Mouse (Mus musculus): ENCODE data around the gene Pcnx. TPM values are rescaled to one million over a fixed set of nuclear protein-coding genes. Genes with fewer than 3 reads are reported as not detected.

Pcnx gene
- polyA plus RNA-seq, 1 experiment = 11.5 TPM

- Histone ChIP-seq H3K27me3 (replicated peaks) (peaks cover 12% of the 10 kb centered on the region), H3K9me3 (no peaks in the 10 kb centered on the region), H3K4me1 (peaks cover 64% of the 10 kb centered on the region), H3K36me3 (replicated peaks; ENCODE audit: low read length) (peaks cover 12% of the 10 kb centered on the region), H3K4me3 (replicated peaks) (peak overlapping the region; percentile 99)
- TF ChIP-seq GATA1 (IDR thresholded peaks at IDR 0.05; ENCODE audit: borderline replicate concordance, low read length) = no peak
- TF ChIP-seq FLI1 (IDR thresholded peaks at IDR 0.05; ENCODE audit: low read length) = no peak
These were observed 2.6 kb downstream of the Pcnx start for GRCm38 (mm10) chr12:81862351-81862802.

- H3K4me3 ChIP-seq (replicated peaks) = no peak overlapping the region
- peaks cover 2% of the 10 kb centered on the region for H3K27me3 ChIP-seq (replicated peaks)
- H3K4me1 ChIP-seq = peaks cover 79% of the 10 kb centered on the region
- H3K36me3 ChIP-seq (replicated peaks; ENCODE audit: low read length) = peaks cover 18% of the 10 kb centered on the region
- no peaks in the 10 kb centered on the region for H3K9me3 ChIP-seq
- no peak for TF ChIP-seq FLI1 (IDR thresholded peaks at IDR 0.05; ENCODE audit: low read length)
- TF ChIP-seq GATA1 (IDR thresholded peaks at IDR 0.05; ENCODE audit: borderline replicate concordance, low read length) = no peak
These were observed 4.1 kb downstream of the Pcnx start for GRCm38 (mm10) chr12:81863949-81864348.

- Histone ChIP-seq H3K36me3 (replicated peaks; ENCODE audit: low read length) (peaks cover 18% of the 10 kb centered on the region), H3K27me3 (replicated peaks) (no peaks in the 10 kb centered on the region), H3K9me3 (no peaks in the 10 kb centered on the region), H3K4me3 (replicated peaks) (no peak overlapping the region), H3K4me1 (peaks cover 87% of the 10 kb centered on the region)
- TF ChIP-seq FLI1 (IDR thresholded peaks at IDR 0.05; ENCODE audit: low read length) (no peak), GATA1 (IDR thresholded peaks at IDR 0.05; ENCODE audit: borderline replicate concordance, low read length) (no peak)
These were observed 5.4 kb downstream of the Pcnx start for GRCm38 (mm10) chr12:81865183-81865582.

- TF ChIP-seq FLI1 (IDR thresholded peaks at IDR 0.05; ENCODE audit: low read length) (no peak), GATA1 (IDR thresholded peaks at IDR 0.05; ENCODE audit: borderline replicate concordance, low read length) (no peak)
- H3K9me3 ChIP-seq = no peaks in the 10 kb centered on the region
- no peak overlapping the region for H3K4me3 ChIP-seq (replicated peaks)
- peaks cover 93% of the 10 kb centered on the region for H3K4me1 ChIP-seq
- peaks cover 18% of the 10 kb centered on the region for H3K36me3 ChIP-seq (replicated peaks; ENCODE audit: low read length)
- H3K27me3 ChIP-seq (replicated peaks) = no peaks in the 10 kb centered on the region
These were observed 7.5 kb downstream of the Pcnx start for GRCm38 (mm10) chr12:81867316-81867715.

GRCm38 (mm10) chr12:81869205-81869940 is 9.6 kb downstream of the Pcnx start:
- Histone ChIP-seq H3K36me3 (replicated peaks; ENCODE audit: low read length) (peaks cover 18% of the 10 kb centered on the region), H3K4me1 (peaks cover 89% of the 10 kb centered on the region), H3K27me3 (replicated peaks) (no peaks in the 10 kb centered on the region), H3K4me3 (replicated peaks) (peak overlapping the region; percentile 72), H3K9me3 (no peaks in the 10 kb centered on the region)
- TF ChIP-seq GATA1 (IDR thresholded peaks at IDR 0.05; ENCODE audit: borderline replicate concordance, low read length) = no peak
- no peak for TF ChIP-seq FLI1 (IDR thresholded peaks at IDR 0.05; ENCODE audit: low read length)

GRCm38 (mm10) chr12:81873345-81873744 is 13.5 kb downstream of the Pcnx start:
- peaks cover 73% of the 10 kb centered on the region for H3K4me1 ChIP-seq
- no peaks in the 10 kb centered on the region for H3K9me3 ChIP-seq
- TF ChIP-seq FLI1 (IDR thresholded peaks at IDR 0.05; ENCODE audit: low read length) = no peak
- no peak for TF ChIP-seq GATA1 (IDR thresholded peaks at IDR 0.05; ENCODE audit: borderline replicate concordance, low read length)
- no peaks in the 10 kb centered on the region for H3K27me3 ChIP-seq (replicated peaks)
- no peak overlapping the region for H3K4me3 ChIP-seq (replicated peaks)
- peaks cover 3% of the 10 kb centered on the region for H3K36me3 ChIP-seq (replicated peaks; ENCODE audit: low read length)

GRCm38 (mm10) chr12:81880161-81880560 is 20.3 kb downstream of the Pcnx start:
- no peak overlapping the region for H3K4me3 ChIP-seq (replicated peaks)
- no peaks in the 10 kb centered on the region for H3K27me3 ChIP-seq (replicated peaks)
- no peaks in the 10 kb centered on the region for H3K9me3 ChIP-seq
- peaks cover 2% of the 10 kb centered on the region for H3K36me3 ChIP-seq (replicated peaks; ENCODE audit: low read length)
- no peak for TF ChIP-seq GATA1 (IDR thresholded peaks at IDR 0.05; ENCODE audit: borderline replicate concordance, low read length)
- no peak for TF ChIP-seq FLI1 (IDR thresholded peaks at IDR 0.05; ENCODE audit: low read length)
- H3K4me1 ChIP-seq = peaks cover 42% of the 10 kb centered on the region

- no peak for TF ChIP-seq GATA1 (IDR thresholded peaks at IDR 0.05; ENCODE audit: borderline replicate concordance, low read length)
- TF ChIP-seq FLI1 (IDR thresholded peaks at IDR 0.05; ENCODE audit: low read length) = no peak
- H3K36me3 ChIP-seq (replicated peaks; ENCODE audit: low read length) = peaks cover 5% of the 10 kb centered on the region
- peaks cover 49% of the 10 kb centered on the region for H3K4me1 ChIP-seq
- H3K27me3 ChIP-seq (replicated peaks) = no peaks in the 10 kb centered on the region
- H3K9me3 ChIP-seq = no peaks in the 10 kb centered on the region
- no peak overlapping the region for H3K4me3 ChIP-seq (replicated peaks)
These were observed 23.7 kb downstream of the Pcnx start for GRCm38 (mm10) chr12:81883255-81884106.

GRCm38 (mm10) chr12:81884107-81884398 is 24.2 kb downstream of the Pcnx start:
- H3K4me3 ChIP-seq (replicated peaks) = no peak overlapping the region
- peaks cover 54% of the 10 kb centered on the region for H3K4me1 ChIP-seq
- H3K36me3 ChIP-seq (replicated peaks; ENCODE audit: low read length) = peaks cover 5% of the 10 kb centered on the region
- TF ChIP-seq FLI1 (IDR thresholded peaks at IDR 0.05; ENCODE audit: low read length) (no peak), GATA1 (IDR thresholded peaks at IDR 0.05; ENCODE audit: borderline replicate concordance, low read length) (no peak)
- H3K27me3 ChIP-seq (replicated peaks) = no peaks in the 10 kb centered on the region
- H3K9me3 ChIP-seq = no peaks in the 10 kb centered on the region

- no peak for TF ChIP-seq GATA1 (IDR thresholded peaks at IDR 0.05; ENCODE audit: borderline replicate concordance, low read length)
- no peak for TF ChIP-seq FLI1 (IDR thresholded peaks at IDR 0.05; ENCODE audit: low read length)
- Histone ChIP-seq H3K4me3 (replicated peaks) (no peak overlapping the region), H3K4me1 (peaks cover 62% of the 10 kb centered on the region), H3K27me3 (replicated peaks) (no peaks in the 10 kb centered on the region), H3K36me3 (replicated peaks; ENCODE audit: low read length) (peaks cover 5% of the 10 kb centered on the region), H3K9me3 (no peaks in the 10 kb centered on the region)
These were observed 25.2 kb downstream of the Pcnx start for GRCm38 (mm10) chr12:81884983-81885382.

Data from megakaryocyte, embryonic 14.5 days (primary cell).